Mouse (Mus musculus) 3T3-L1 (cell line): ENCODE measurements around the gene Rapgef6.

ENCODE experiments used
- DNase-seq: peaks from one replicate; pipeline ENCODE4 v3.0.0-alpha.2; 2015; ENCODE audit warnings: low read depth, low spot score

The Rapgef6 gene

GRCm38 (mm10) chr11:54690171-54690570 is 167.5 kb downstream of the Rapgef6 start:
- DNase-seq = no peak

DNA sequence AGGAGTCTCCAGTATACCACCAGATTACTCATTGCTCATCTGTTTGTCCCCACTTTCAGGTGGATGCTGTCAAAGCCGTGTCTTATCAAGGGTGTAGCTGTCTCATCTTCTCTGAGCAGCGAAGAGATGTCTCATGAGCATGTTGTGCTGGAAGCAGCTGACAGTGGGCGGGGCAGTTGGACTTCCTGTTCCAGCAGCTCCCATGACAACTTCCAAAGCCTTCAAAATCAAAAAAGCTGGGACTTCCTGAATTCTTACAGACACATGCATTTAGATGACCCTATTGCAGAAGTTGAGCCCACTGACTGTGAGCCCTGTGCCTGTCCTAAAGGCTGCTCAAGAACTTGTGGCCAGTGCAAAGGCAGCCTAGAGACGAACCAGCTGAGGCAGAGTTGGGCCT is 168.5 kb downstream of the Rapgef6 start:
- no peak for DNase-seq

GRCm38 (mm10) chr11:54693696-54694095 is 171.0 kb downstream of the Rapgef6 start:
- peak; percentile 37 for DNase-seq

DNA sequence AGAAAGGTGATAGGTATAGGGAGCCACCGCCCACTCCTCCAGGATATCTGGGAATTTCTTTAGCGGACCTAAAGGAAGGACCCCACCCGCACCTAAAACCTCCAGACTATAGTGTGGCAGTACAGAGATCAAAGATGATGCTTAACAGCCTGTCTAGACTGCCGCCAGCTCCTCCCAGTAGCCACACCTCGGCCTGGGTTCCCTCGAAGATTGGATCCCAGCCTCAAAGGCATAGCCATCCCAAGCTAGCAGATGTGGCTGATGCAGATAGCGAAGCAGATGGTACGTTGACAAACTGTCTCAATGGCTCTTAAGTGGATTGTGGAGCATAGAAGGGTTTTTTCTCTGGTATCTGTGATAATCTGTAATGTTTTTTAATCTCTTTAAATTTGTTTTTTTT is 171.6 kb downstream of the Rapgef6 start:
- no peak for DNase-seq

DNA sequence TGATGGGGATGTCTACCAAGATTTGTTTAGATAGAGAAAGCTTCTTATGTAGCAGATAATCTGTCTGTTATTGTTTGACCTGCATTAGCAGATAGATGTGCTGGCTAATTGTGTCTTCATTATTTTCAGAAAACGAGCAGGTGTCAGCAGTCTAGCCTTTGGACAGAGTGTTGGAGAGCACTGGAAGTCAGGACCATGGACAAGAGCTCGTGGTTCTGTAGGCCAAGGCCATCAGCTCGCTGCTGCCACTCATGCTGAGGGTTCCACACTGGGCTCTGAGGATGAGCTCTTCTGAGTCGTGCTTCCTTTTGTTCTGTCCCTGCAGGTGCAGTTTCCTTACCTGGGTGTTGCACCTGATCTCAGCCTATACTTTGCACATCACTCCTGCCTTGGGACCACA is 173.3 kb downstream of the Rapgef6 start:
- DNase-seq = peak; percentile 44

DNA sequence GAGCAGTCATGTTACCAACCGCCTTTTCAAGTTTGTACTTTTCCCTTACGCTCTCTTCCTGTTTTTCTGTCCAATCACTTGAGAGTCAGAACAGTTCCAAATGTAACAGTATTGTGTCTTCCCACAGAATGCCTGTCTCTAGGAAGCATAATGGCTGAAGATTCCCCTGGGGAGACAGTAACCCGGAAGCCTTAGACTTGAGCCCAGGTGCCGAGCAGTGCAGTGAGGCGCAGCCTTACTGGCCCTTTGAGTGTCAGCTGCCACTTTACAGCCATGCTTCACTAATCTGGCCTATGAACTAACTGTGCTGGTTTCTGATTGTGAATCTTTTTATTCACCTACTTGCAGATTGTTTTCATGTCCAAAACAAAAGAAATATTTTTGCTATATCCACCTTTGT is 175.0 kb downstream of the Rapgef6 start:
- DNase-seq = no peak

GRCm38 (mm10) chr11:54698636-54699035 is 176.0 kb downstream of the Rapgef6 start:
- DNase-seq = no peak

DNA sequence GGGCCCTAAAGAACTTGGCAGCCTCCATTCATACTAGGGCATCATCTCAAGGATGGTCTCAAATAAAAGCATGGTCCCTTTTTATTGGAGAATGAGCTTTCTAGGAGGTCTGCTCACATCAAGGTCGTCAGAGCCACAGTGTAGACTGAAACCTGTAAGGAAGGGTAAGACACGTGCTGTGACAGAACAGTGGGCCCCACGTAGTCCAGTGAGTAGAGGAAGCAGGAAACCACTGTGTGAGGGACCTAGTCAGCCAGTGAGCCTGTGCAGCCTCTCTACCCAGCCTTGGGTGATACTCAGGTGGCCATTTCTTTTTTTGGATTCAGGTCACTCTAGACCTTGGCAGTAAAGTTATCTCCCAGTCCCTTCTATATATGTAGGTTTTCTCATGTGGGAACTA is 177.3 kb downstream of the Rapgef6 start:
- no peak for DNase-seq

- DNase-seq = no peak
Observed at GRCm38 (mm10) chr11:54701848-54702247, 179.2 kb downstream of the Rapgef6 start.

DNA sequence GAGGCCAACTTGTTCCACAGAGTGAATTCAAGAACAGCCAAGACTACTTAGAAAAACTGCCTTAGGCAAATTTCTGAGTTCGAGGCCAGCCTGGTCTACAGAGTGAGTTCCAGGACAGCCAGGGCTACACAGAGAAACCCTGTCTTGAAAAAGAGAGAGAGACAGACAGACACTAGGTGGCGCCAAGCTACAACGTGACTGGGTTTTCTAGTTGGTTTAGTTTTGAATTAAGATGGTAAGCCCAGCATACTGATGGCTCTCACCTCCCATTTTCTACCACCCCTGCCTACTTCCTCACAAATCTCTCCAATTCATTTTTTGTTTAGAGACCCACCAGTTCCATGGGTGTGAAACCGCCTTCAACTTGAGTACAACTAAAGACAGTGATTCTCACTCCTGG is 180.7 kb downstream of the Rapgef6 start:
- DNase-seq = peak; percentile 81

GRCm38 (mm10) chr11:54708153-54708552 is 185.5 kb downstream of the Rapgef6 start:
- no peak for DNase-seq

GRCm38 (mm10) chr11:54709645-54710044 is 187.0 kb downstream of the Rapgef6 start:
- DNase-seq = no peak

- peak; percentile 65 for DNase-seq
Observed at GRCm38 (mm10) chr11:54710512-54711293, 188.1 kb downstream of the Rapgef6 start.

DNA sequence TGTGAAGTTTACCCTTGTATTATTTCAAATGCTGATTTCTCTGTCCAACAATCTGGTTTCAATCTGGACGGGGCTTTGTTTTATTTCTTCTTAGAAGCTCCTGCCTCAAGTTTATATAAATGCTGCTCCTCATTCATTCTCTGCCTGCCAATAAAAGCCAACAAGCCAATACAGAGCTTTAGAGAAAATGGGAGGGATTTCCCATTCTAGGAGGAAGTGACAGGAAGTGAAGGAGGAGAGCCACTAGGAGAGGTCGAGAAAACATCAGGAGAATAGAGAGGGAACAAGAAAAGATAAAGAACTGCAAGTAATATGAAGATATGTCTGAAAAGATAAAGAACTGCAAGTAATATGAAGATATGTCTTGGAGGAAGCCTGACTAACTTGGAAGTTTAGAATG is 190.2 kb downstream of the Rapgef6 start:
- DNase-seq = no peak

DNA sequence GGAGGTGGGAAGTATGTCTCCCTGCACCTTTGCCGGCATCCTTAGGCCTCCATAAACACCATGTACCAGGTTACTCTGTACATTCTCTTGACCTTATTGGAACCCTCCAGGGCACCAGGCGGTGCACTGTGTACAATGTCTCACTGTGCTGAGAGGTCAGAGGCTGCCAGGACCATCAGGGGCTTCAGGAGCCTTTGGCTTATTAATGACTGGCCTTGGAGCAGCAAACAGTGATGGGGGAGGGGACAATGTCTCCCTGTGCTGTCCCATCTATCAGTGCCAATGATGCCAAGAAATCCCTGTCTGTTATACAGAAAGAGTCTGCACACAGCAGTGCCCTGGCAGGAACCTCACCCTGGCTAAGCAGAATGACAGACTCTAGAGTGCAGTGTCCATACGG is 195.2 kb downstream of the Rapgef6 start:
- no peak for DNase-seq

DNA sequence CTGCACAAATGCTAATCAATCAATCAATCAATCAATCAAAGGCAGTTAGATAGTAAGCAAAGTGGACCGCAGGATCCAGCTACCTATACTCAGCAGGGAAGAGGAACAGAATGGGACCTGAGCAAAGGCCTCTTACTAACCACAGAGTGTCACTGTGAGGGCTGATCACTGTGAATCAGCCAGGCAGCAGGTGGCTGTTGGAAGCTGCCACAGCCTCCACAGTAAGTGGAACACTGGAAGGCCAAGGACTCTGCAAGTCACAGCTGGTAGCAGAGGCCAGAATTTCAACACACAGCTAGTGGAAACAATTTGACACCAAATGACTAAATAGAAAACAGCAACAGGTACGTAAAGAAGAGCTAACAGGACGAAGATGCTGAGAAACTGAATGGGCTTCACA is 196.0 kb downstream of the Rapgef6 start:
- DNase-seq = peak; percentile 14

DNA sequence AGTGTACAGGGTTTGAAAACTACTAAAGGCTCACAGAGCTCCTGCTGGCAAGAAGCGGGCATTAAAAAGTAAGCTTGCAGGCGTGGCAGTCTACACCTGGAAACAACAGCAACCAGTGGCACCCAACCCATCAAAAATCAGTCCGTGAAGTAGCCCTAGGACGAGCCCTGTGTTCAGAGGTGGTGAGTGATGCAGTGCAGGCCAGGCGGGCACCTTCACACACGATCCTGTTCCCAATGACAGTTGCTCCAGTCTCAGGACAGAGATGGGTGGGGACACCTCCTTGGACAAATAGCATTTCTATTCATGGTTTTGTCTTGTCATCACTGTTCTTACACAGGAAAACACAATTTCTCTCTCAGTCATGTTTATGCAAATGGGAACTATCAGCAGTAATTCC is 199.4 kb downstream of the Rapgef6 start:
- no peak for DNase-seq

DNA sequence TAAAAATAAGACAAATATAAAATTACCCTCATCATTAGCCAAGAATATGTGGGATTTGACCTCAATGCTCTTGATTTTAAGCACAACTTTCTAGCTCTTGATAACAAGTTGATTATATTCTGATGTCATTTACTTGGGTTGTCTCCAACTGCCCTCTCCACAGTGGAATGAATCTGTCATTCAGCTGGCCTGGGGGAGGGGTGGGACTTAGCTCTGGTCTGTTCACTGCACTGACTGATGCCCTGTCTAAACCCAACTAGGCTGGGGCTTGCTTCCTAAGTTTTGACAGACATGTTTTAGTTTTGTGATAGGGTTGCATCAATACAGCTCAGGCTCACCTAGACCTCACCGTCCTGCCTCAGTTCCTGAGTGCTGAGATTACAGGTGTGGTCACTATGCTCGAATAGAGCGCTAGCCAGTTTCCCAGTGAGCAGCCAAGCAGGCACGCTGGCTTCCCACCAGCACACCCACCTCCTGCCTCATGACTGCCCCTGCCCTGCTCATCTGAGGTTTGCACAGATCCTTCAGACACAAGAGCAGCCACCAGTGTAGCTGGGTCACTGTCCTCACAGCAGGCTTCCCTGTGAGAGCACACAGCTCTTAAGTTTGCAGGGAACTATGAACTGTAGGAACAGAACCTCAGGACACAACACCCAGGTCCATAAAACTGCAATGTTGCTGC is 201.8 kb downstream of the Rapgef6 start:
- DNase-seq = peak; percentile 28

GRCm38 (mm10) chr11:54726571-54727062 is 204.0 kb downstream of the Rapgef6 start:
- no peak for DNase-seq

- DNase-seq = peak; percentile 30
Observed at GRCm38 (mm10) chr11:54727327-54727901, 204.8 kb downstream of the Rapgef6 start.

- DNase-seq = no peak
Observed at GRCm38 (mm10) chr11:54728371-54728770, 205.7 kb downstream of the Rapgef6 start.

- DNase-seq = no peak
Observed at GRCm38 (mm10) chr11:54729311-54729710, 206.7 kb downstream of the Rapgef6 start.

GRCm38 (mm10) chr11:54730931-54731330 is 208.3 kb downstream of the Rapgef6 start:
- no peak for DNase-seq
